Mouse (Mus musculus) skeletal muscle tissue, adult 2 months (tissue): ENCODE results near the gene Lrrk1.
"Not testable (repeated sequence)": the region's sequence is repeated elsewhere in the genome, so short reads cannot be mapped to it uniquely, and the experiment has no call there.

Experiments used
- DNase-seq: peaks from one replicate; pipeline ENCODE4 v3.0.0-alpha.2; 2012; ENCODE audit warnings: low read depth, low spot score

Gene Lrrk1

GRCm38 (mm10) chr7:66190385-66190784 is 197.8 kb downstream of the Lrrk1 start:
- DNase-seq = not testable (repeated sequence)

- no peak for DNase-seq
Measured at GRCm38 (mm10) chr7:66187581-66188231, 200.4 kb downstream of the Lrrk1 start.

GRCm38 (mm10) chr7:66185370-66185769 is 202.8 kb downstream of the Lrrk1 start:
- no peak for DNase-seq

- no peak for DNase-seq
Measured at GRCm38 (mm10) chr7:66184026-66184425, 204.1 kb downstream of the Lrrk1 start.

GRCm38 (mm10) chr7:66183404-66183803 is 204.7 kb downstream of the Lrrk1 start:
- no peak for DNase-seq

GRCm38 (mm10) chr7:66182075-66182715 is 206.0 kb downstream of the Lrrk1 start:
- DNase-seq = no peak

- no peak for DNase-seq
Measured at GRCm38 (mm10) chr7:66180711-66181365, 207.3 kb downstream of the Lrrk1 start.

- DNase-seq = no peak
Measured at GRCm38 (mm10) chr7:66180260-66180659, 207.9 kb downstream of the Lrrk1 start.

GRCm38 (mm10) chr7:66179711-66180110 is 208.4 kb downstream of the Lrrk1 start:
- DNase-seq = no peak

- peak; percentile 40 for DNase-seq
Measured at GRCm38 (mm10) chr7:66179120-66179581, 209.0 kb downstream of the Lrrk1 start.

- no peak for DNase-seq
Measured at GRCm38 (mm10) chr7:66178101-66178500, 210.0 kb downstream of the Lrrk1 start.

- no peak for DNase-seq
Measured at GRCm38 (mm10) chr7:66176929-66177328, 211.2 kb downstream of the Lrrk1 start.
